Mouse (Mus musculus) colon, adult 2 months (tissue): ENCODE data around the gene Rab9. TPM values are rescaled to one million over a fixed set of nuclear protein-coding genes. Genes with fewer than 3 reads are reported as not detected.

Experiments
- polyA plus RNA-seq: library from polyadenylated mRNA; depleted of rRNA; stranded (reverse); fragments of >200 nt; gene quantifications from 2 replicates; pipeline ENCODE4 v1.2.3, GENCODE M21; 2012; rRNA removed

Gene Rab9
- 2.0 and 2.8 TPM in 2 replicates for polyA plus RNA-seq

DNA sequence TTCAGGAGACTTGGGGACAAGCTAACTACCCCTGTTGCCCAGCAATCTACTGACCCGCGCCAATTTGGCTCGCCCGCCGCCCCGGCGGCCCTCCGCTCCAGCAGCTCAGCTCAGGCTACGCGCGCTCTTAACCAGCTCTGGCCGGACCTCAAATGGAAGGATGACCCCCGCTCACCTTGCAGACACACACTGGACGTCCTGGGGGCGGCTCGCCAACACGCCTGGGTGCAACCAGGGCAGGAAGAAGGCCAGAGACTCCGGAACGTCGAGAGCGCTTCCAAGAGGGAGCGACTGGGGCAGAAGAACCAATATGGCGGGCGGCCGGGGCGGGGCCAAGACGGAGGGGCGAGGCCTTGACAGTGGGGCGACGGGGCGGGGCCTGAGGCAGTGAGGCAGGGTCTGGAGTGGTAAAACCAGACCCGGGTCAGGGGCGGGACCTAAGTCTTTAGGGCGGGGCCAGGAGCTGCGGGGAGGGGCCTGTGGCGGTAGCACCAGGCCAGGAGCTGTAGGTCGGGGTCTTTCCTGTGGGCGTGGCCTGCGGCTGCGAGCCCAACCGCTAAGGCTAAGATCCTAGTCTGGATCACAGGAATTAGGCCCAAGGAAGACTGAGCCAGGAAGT lies at the start of gene Rab9:
Gene Rab9, minus strand, starts transcription at position 503 of the 619 bp plus-strand sequence.

DNA sequence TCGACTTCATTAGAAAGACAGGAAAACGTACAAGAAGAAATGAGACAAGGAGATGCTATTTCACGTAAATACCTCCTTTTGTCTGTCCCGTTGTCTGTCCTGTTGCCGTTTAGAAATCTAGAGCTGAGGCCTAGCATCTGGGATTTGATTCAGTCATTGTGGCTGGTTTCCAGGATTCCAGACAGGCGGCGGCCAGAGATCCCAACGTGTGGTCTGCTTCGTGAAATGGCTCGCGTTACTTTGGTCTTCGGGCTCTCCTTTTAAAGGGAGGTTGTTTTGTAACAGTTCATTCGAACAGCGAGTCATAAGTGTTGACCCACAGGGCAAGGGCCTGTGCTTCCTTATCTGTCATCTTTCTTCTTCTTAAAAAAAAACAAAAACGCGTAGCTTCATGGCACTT lies 38.7 kb upstream of the Rab9 start, which contains the start of gene Tceanc:
Gene Tceanc, minus strand, starts transcription at position 223 of the 400 bp plus-strand sequence.

DNA sequence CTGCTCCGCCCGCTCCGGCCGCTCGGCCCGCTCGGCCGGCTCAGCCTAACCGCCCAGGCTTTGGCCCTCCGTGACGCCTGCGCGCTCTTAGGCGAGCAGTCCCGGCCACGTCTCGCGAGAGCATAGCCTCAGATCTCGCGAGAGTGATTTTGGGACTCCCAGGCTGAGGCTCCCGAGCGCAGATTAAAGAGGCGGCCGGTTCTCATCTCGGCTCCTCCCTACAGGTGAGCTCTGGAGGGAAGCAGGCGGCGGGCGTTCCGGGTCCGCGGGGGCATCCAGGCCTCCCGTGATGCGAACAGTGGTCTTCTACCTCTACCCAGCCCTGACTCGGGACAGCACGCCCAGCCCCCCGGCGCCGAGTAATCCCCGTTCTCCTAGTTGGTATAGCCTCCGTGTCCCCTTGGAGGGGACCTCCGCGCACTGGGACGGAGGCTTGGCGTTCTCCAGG lies 39.0 kb downstream of the Rab9 start, which contains the start of gene Ofd1:
Gene Ofd1, minus strand, starts transcription at position 89 of the 448 bp plus-strand sequence.

DNA sequence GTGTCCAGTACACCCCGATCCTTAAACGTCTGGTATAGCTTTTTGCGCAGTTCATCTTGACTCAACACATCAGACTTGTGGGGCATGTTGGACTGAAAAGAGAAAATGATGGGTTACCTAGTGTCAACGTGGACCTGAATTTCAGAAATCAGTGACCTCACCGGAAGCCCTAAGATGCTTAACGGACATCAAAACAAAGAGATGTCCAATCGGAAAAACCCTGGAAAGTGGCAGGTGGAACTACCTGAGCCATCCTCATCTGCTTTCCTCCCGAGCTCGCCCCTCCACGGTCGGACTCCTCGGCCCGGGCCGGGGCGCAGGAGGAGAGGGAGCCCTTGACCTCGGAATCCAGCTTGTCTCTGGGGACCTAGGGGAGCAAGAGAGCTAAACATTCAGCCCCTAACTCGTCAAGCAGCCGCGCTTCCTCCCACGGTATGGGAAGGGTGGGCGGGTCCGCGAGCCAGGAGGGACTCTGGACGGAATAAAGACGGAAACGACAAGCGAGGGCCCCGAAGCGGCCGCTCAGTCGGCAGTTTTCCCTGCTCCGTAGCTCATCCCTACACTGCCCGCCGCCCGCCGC lies 39.5 kb downstream of the Rab9 start, which contains the start of gene Trappc2:
Gene Trappc2, plus strand, starts transcription at position 539 of the 580 bp plus-strand sequence.

Other genes starting within 250 kb of the Rab9 start
- gene Gpm6b, start 241.0 kb downstream of the Rab9 start, polyA plus RNA-seq, result 1.8 and 2.3 TPM in 2 replicates
- 0.89 and 1.1 TPM in 2 replicates for gene Trappc2, start 39.3 kb downstream of the Rab9 start, polyA plus RNA-seq
- gene Ofd1, start 39.2 kb downstream of the Rab9 start, polyA plus RNA-seq, result 0.56 and 0.64 TPM in 2 replicates
- gene Tceanc, start 38.7 kb upstream of the Rab9 start, polyA plus RNA-seq, result 0.54 and 0.62 TPM in 2 replicates
- 0.03 TPM in 1 of 2 replicates, not detected in the other for gene Egfl6, start 105.9 kb upstream of the Rab9 start, polyA plus RNA-seq